Mouse (Mus musculus) neural tube, embryonic 14.5 days (tissue): ENCODE measurements around the gene Adipor2. TPM values are rescaled to one million over a fixed set of nuclear protein-coding genes. Genes with fewer than 3 reads are reported as not detected.

Experiments
- ATAC-seq: fragments of 200-750 bp; cut with Nextera tagmentation; 2 replicates; pipeline ENCODE4 v1.8.0; 2017; ENCODE audit warnings: low read depth, mild to moderate bottlenecking, moderate TSS enrichment, moderate library complexity
- H3K27ac ChIP-seq: fragments of 300-500 bp; sonication (generic); 2 replicates; pipeline ENCODE4 v1.5.1; 2014; ENCODE audit warnings: low read depth, mild to moderate bottlenecking, control low read depth, low read length, moderate library complexity, mixed read lengths
- H3K27me3 ChIP-seq: fragments of 300-500 bp; sonication (generic); 2 replicates; pipeline ENCODE4 v1.6.1; 2014; ENCODE audit warnings: low read length; ENCODE audit not compliant: control insufficient read depth, insufficient read depth
- H3K36me3 ChIP-seq: fragments of 300-500 bp; sonication (generic); 2 replicates; pipeline ENCODE4 v1.6.1; 2014; ENCODE audit warnings: low read length, mixed read lengths; ENCODE audit not compliant: control insufficient read depth, insufficient read depth
- H3K4me1 ChIP-seq: fragments of 300-500 bp; sonication (generic); 2 replicates; pipeline ENCODE4 v1.6.1; 2014; ENCODE audit warnings: low read length; ENCODE audit not compliant: control insufficient read depth, insufficient read depth
- H3K4me2 ChIP-seq: fragments of 300-500 bp; sonication (generic); 2 replicates; pipeline ENCODE4 v1.6.1; 2014; ENCODE audit warnings: mild to moderate bottlenecking, low read depth, low read length, control low read depth
- H3K4me3 ChIP-seq: fragments of 300-500 bp; sonication (generic); 2 replicates; pipeline ENCODE4 v1.5.1; 2014; ENCODE audit warnings: low read depth, low read length, control low read depth, mixed read lengths
- H3K9ac ChIP-seq: fragments of 300-500 bp; sonication (generic); replicated peaks from 2 replicates; pipeline ENCODE4 v1.6.1; 2014; ENCODE audit warnings: low read depth, mild to moderate bottlenecking, control low read depth, low read length, mixed read lengths
- H3K9me3 ChIP-seq: fragments of 300-500 bp; sonication (generic); 2 replicates; pipeline ENCODE4 v1.6.1; 2016; ENCODE audit warnings: low read length; ENCODE audit not compliant: control insufficient read depth
- WGBS: fragments of 180-500 bp; shearing (Covaris S2); extraction: QIAGEN DNeasy Blood & Tissue Kit; methylation state at CpG from one replicate; pipeline ENCODE4 v1.1.7; 2014; 5-methylcytosine and 5-hydroxymethylcytosine counted together
- polyA plus RNA-seq: library from polyadenylated mRNA; unstranded; fragments of >200 nt; fragmentation: Nextera tagmentation; extraction: Ambion mirVana; gene quantifications from 2 replicates; pipeline ENCODE4 v1.2.1, GENCODE M21; 2014

Adipor2 gene
- polyA plus RNA-seq, 1 experiment from 2014 or later, result 36.2 TPM

DNA sequence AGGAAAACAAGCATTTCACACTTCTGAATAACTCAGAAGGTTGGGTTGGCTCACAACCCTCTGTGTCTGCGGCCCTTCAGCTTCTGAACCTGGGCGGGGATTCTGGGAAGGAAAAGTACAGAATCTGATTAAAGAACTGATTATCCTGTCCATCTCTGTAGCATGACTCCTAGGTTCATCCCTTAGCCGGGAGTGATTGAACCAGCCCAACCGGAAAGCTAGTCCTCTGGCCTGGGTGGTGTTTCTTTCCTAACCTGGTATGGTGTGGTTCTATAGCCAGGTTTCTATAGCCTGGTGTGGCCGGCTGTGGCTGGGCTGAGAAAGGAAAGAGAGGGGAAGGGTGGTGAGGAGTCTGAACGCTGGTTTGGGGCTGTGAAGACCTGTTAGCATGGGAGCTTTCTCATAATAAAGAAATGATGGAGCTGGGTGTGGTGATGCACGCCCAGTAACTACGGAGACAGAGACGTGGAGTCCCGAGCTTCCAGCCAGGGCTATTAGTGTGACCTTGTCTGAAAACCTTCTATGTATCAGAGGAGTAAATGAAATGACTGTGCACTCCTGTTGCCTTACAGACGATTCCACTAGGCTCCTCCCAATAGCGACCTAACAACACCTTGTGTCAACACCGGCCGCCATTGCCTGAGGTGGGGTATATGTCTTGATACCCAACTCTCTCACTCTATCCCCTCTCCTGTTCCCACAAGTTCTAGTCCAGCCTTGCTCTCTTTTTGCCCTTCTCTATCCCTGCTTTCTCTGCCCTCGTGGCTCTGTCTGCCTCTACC lies 3.1 kb downstream of the Adipor2 start:
- no peaks in the 10 kb centered on the region for H3K36me3 ChIP-seq
- H3K4me1 ChIP-seq, result no peaks in the 10 kb centered on the region
- H3K27me3 ChIP-seq, result no peaks in the 10 kb centered on the region
- no peaks in the 10 kb centered on the region for H3K9me3 ChIP-seq
- no peak overlapping the region for H3K4me2 ChIP-seq
- H3K27ac ChIP-seq, result no peak overlapping the region
- ATAC-seq, result no peak
- no peak overlapping the region for H3K4me3 ChIP-seq
- H3K9ac ChIP-seq, result no peak overlapping the region
- 88% methylated on average over 15 of the region's 15 CpGs for WGBS

DNA sequence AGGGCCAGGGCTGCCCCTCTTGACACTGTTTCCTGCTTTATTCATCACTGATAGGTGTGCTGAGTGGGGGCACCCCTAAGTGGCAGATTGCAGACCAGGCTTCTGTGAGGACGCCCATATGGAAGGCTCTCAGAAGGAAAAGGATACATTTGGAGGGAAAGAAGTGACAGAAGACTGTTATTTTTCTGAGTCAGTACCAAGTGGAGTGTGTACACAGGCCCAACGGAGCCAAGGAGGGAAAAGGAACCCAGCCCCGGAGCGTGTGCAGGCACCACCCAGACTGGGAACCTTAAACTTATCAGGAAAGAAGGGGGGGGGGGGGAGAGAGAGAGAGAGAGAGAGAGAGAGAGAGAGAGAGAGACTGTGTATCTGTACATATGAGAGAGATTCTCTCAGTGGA lies 4.9 kb downstream of the Adipor2 start:
- no peaks in the 10 kb centered on the region for H3K9me3 ChIP-seq
- 0 out of 2 replicates have a peak, but pooled peaks cover 2% of the 10 kb centered on the region for H3K4me1 ChIP-seq
- H3K4me2 ChIP-seq, result no peak overlapping the region
- no peaks in the 10 kb centered on the region for H3K27me3 ChIP-seq
- no peak overlapping the region for H3K4me3 ChIP-seq
- no peak overlapping the region for H3K9ac ChIP-seq
- ATAC-seq, result no peak
- H3K36me3 ChIP-seq, result no peaks in the 10 kb centered on the region
- 95% methylated on average over 4 of the region's 4 CpGs for WGBS
- H3K27ac ChIP-seq, result no peak overlapping the region

DNA sequence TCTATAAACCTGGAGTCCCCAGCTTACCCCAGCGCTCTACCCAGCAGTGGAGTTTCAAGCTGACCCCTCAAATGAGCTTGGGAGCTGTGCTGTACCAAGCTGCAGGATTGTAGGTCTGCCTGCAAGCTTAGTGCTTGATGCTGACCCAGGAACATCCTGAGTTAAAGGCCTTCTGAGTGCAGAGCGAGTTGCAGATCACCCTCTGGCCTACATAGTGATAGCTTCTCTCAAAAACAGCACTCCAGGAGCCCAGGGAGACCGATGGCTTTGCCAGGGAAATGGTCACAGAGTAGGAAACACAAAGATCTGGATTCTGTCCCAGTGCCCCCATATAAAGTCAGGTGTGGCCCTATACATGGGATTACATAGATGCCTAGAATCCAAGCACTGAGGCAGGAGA lies 6.0 kb downstream of the Adipor2 start:
- Histone ChIP-seq H3K36me3 (no peaks in the 10 kb centered on the region), H3K9me3 (no peaks in the 10 kb centered on the region), H3K27ac (no peak overlapping the region), H3K4me1 (0 out of 2 replicates have a peak, but pooled peaks cover 2% of the 10 kb centered on the region), H3K27me3 (no peaks in the 10 kb centered on the region), H3K4me2 (no peak overlapping the region), H3K4me3 (no peak overlapping the region), H3K9ac (no peak overlapping the region)
- no peak for ATAC-seq
- WGBS, result 85% methylated on average over 3 of the region's 3 CpGs

DNA sequence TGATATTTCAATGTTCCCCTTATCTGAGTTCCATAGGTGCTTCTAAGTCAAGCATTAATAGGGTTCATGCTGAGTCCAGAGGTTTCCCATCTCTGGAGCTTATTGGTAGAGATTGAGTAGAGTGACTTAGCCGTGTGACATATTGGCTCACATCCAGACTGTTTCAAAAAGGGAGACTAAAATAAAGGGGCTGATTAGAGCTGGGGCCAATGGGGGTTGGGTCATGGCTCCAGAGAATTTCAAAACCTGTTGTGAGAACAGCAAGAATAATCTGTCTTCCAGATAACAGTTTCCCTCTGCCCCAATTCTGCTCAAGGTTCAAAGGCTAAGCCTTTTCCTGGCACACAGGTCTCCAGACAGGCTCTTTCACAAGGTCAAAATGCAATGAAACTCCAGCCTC lies 7.7 kb downstream of the Adipor2 start:
- ATAC-seq, result no peak
- no peaks in the 10 kb centered on the region for H3K27me3 ChIP-seq
- no peak overlapping the region for H3K9ac ChIP-seq
- H3K9me3 ChIP-seq, result no peaks in the 10 kb centered on the region
- H3K4me3 ChIP-seq, result no peak overlapping the region
- no peak overlapping the region for H3K4me2 ChIP-seq
- no peak overlapping the region for H3K27ac ChIP-seq
- WGBS, result 62% methylated on average over 1 of the region's 1 CpGs
- H3K4me1 ChIP-seq, result 0 out of 2 replicates have a peak, but pooled peaks cover 2% of the 10 kb centered on the region
- H3K36me3 ChIP-seq, result no peaks in the 10 kb centered on the region

DNA sequence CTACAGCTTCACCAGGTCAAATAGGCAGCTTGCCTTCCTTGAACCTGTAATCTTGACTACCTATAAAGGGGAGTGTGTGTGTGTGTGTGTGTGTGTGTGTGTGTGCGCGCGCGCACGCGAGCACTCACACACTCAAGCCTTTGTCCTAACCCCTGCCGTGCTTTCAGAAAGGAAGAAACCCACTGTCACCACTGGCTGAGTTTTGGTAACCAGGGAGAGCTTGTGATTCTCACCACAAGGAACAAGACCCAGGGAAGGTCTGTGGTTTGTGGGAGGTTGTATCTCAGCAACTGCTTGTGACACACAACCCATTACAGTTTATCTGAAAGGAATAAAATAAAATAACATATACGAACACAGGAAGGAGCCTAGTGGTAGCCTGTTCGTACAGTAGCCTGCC lies 8.9 kb downstream of the Adipor2 start:
- H3K4me3 ChIP-seq, result no peak overlapping the region
- no peak for ATAC-seq
- 52% methylated on average over 9 of the region's 9 CpGs for WGBS
- H3K9ac ChIP-seq, result no peak overlapping the region
- no peaks in the 10 kb centered on the region for H3K36me3 ChIP-seq
- 0 out of 2 replicates have a peak, but pooled peaks cover 2% of the 10 kb centered on the region for H3K4me1 ChIP-seq
- H3K4me2 ChIP-seq, result no peak overlapping the region
- no peaks in the 10 kb centered on the region for H3K9me3 ChIP-seq
- H3K27ac ChIP-seq, result no peak overlapping the region
- H3K27me3 ChIP-seq, result no peaks in the 10 kb centered on the region

DNA sequence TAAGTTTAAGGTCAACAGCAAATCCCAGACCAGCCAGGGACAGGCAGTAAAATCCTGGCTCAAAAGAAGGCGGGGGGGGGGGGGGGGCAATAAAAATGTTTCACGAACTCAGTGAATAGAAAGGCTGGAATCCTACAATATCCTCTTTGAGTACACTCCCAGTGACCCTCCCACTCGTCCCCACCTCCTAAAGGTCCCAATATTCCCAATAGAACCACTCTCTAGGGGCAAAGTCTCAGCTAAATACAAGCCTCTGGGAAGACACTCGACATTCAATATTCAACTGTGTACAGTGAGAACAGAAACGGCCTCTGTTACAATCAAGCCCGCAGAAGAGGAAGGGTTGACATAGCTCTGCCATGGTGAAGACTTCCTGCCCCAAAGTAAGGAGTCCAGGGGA lies 9.7 kb downstream of the Adipor2 start:
- H3K9me3 ChIP-seq, result no peaks in the 10 kb centered on the region
- no peak overlapping the region for H3K4me3 ChIP-seq
- H3K4me2 ChIP-seq, result no peak overlapping the region
- H3K9ac ChIP-seq, result no peak overlapping the region
- 24% methylated on average over 6 of the region's 6 CpGs for WGBS
- no peak for ATAC-seq
- H3K4me1 ChIP-seq, result 0 out of 2 replicates have a peak, but pooled peaks cover 2% of the 10 kb centered on the region
- no peaks in the 10 kb centered on the region for H3K36me3 ChIP-seq
- H3K27ac ChIP-seq, result no peak overlapping the region
- no peaks in the 10 kb centered on the region for H3K27me3 ChIP-seq

DNA sequence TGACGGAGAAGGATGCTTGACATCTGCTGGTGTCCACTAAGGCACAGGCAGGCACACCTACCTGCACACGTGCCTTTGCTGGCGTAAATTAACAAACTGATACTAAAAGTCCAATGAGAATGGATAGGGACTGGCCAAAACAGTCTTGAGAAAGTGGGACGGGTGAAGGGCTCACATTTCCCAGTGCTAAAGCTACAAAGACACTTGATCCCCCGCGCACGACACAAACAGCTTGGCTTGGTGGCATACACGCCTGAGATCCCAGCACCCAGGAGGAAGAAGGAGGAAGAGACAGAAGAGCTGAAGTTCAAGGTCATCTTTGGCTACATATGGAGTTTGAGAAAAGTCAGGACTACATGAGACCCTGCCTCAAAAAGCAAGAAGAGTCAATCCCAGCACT lies 11.0 kb downstream of the Adipor2 start:
- H3K9me3 ChIP-seq, result no peaks in the 10 kb centered on the region
- no peak overlapping the region for H3K4me3 ChIP-seq
- ATAC-seq, result no peak
- no peak overlapping the region for H3K4me2 ChIP-seq
- 92% methylated on average over 8 of the region's 8 CpGs for WGBS
- no peak overlapping the region for H3K27ac ChIP-seq
- no peaks in the 10 kb centered on the region for H3K27me3 ChIP-seq
- no peak overlapping the region for H3K9ac ChIP-seq
- no peaks in the 10 kb centered on the region for H3K36me3 ChIP-seq
- 0 out of 2 replicates have a peak, but pooled peaks cover 2% of the 10 kb centered on the region for H3K4me1 ChIP-seq

DNA sequence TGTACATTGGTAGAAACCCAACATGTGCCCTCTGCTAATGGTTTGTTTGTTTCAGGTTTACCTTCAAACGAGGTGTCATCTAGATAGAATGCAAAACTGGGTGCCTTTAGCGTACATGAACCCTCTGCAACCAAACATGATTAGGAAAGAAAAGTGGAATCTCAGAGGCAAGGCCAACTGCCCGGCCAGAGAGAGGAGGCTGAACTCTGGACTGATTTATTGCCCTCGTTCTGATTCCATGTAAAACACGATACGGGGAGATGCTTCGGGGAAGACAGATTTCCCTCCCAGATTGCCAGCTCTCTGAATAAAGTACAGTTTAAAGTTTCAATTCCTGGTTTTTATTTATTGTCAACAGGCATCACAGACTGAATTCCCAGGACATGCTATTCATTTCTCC lies 12.2 kb downstream of the Adipor2 start:
- 42% methylated on average over 7 of the region's 7 CpGs for WGBS
- Histone ChIP-seq H3K9ac (no peak overlapping the region), H3K4me2 (no peak overlapping the region), H3K27ac (no peak overlapping the region), H3K4me1 (0 out of 2 replicates have a peak, but pooled peaks cover 2% of the 10 kb centered on the region), H3K27me3 (no peaks in the 10 kb centered on the region), H3K4me3 (no peak overlapping the region), H3K9me3 (no peaks in the 10 kb centered on the region), H3K36me3 (no peaks in the 10 kb centered on the region)
- no peak for ATAC-seq

DNA sequence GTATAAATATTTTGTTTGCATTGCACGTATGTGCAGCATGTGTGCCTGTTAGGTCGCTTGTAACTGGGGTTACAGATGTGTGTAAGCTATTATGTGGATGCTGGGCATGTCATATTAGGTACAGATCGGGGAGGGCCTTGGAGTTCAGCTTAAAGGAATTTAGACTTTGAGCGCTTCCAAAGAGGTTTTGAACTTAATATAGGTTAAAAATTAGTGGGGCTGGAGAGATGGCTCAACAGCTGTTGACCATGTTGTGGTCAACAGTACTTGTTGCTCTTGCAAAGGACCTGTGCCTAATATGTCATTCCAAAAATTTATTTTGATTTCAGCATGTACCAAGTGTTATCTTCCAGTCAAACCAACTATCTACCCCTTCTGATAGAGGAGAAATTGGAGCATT lies 12.7 kb downstream of the Adipor2 start:
- Histone ChIP-seq H3K27ac (no peak overlapping the region), H3K4me2 (no peak overlapping the region), H3K9ac (no peak overlapping the region), H3K9me3 (no peaks in the 10 kb centered on the region), H3K4me1 (0 out of 2 replicates have a peak, but pooled peaks cover 2% of the 10 kb centered on the region), H3K4me3 (no peak overlapping the region), H3K36me3 (no peaks in the 10 kb centered on the region), H3K27me3 (no peaks in the 10 kb centered on the region)
- WGBS, result 94% methylated on average over 4 of the region's 4 CpGs
- ATAC-seq, result no peak
